Mouse (Mus musculus): ENCODE measurements around the gene Rbm33. TPM values are rescaled to one million over a fixed set of nuclear protein-coding genes. Genes with fewer than 3 reads are reported as not detected.

Rbm33 gene
- total and polyA plus RNA-seq, 3 experiments = 13.6 to 41.1 (median 38.5) TPM

- H3K27ac ChIP-seq = no peak overlapping the region
Observed at GRCm38 (mm10) chr5:28466351-28466750, 149.4 kb downstream of the Rbm33 start.

DNA sequence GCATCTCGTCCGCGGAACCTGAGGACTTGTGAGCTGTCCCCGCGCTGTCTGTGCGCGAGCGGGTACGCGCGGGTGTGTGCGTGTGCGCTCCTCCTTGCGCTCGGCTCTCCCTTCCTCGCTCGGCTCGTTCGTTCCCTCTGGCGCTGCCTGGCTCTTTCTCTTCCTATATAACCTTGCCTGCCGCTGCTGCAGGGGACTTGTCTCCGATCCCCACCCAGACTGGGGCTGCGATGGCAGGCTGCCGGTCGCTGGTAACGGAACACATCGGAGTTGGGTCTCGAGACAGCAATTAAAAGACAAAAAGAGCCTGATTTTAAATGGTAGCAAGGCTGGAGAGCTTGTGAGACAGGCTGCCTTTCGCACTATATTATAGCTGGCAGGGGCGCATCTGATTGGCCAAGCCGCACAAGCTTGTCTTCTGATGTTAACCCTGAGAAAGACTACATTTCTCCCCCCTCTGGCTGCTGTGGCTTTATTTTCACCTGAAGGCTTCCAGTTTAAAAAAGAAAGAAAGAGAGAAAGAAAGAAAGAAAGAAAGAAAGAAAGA is 149.9 kb downstream of the Rbm33 start, which contains the start of gene Shh:
Gene Shh (minus strand): TSS at position 497 of the 547 bp plus-strand sequence.
- H3K36me3 ChIP-seq (ENCODE audit: control insufficient read depth, insufficient read depth, low read length) = no peaks in the 10 kb centered on the region
- intact Hi-C loops (cut with DNase I) = loop anchor here (5.0 kb wide), 2 partner anchors 570 to 810 kb away; no protein-coding TSS in a partner anchor
- no peak within 1 kb of the TSS for H3K4me3 ChIP-seq
- WGBS = 3% methylated on average over 31 of the region's 31 CpGs
- no peaks in the 10 kb centered on the region for H3K79me2 ChIP-seq (replicated peaks; ENCODE audit: control insufficient read depth, insufficient read depth, low read length)
- H3K4me1 ChIP-seq (ENCODE audit: control insufficient read depth, insufficient read depth, low read length) = no peaks in the 10 kb centered on the region
- TF ChIP-seq POLR2A (IDR thresholded peaks at IDR 0.05; ENCODE audit: insufficient read depth, low read depth, low read length) (no peak), CTCF (IDR thresholded peaks at IDR 0.05) (no peak), EP300 (IDR thresholded peaks at IDR 0.05; ENCODE audit: insufficient read depth, low read depth, low read length) (no peak)
- DNase-seq = no peak
- H3K27ac ChIP-seq = no peak within 1 kb of the TSS
- H3K27me3 ChIP-seq (ENCODE audit: control insufficient read depth, insufficient read depth, low read length) = peaks cover 20% of the 10 kb centered on the region
- H3K9ac ChIP-seq (ENCODE audit: low read depth, low read length) = no peak within 1 kb of the TSS

More at GRCm38 (mm10) chr5:28466351-28466750, 149.4 kb downstream of the Rbm33 start:
- WGBS = 2% methylated on average over 15 of the region's 15 CpGs
- Histone ChIP-seq H3K36me3 (ENCODE audit: control insufficient read depth, insufficient read depth, low read length) (no peaks in the 10 kb centered on the region), H3K4me1 (ENCODE audit: control insufficient read depth, insufficient read depth, low read length) (no peaks in the 10 kb centered on the region), H3K79me2 (replicated peaks; ENCODE audit: control insufficient read depth, insufficient read depth, low read length) (no peaks in the 10 kb centered on the region), H3K27me3 (ENCODE audit: control insufficient read depth, insufficient read depth, low read length) (peaks cover 20% of the 10 kb centered on the region), H3K4me3 (no peak overlapping the region), H3K9ac (ENCODE audit: low read depth, low read length) (no peak overlapping the region)
- TF ChIP-seq EP300 (IDR thresholded peaks at IDR 0.05; ENCODE audit: insufficient read depth, low read depth, low read length) (no peak), POLR2A (IDR thresholded peaks at IDR 0.05; ENCODE audit: insufficient read depth, low read depth, low read length) (no peak), CTCF (IDR thresholded peaks at IDR 0.05) (no peak)
- intact Hi-C loops (cut with DNase I) = loop anchor here (5.0 kb wide), 2 partner anchors 571 to 811 kb away; no protein-coding TSS in a partner anchor
- DNase-seq = no peak

Other genes with a start within 250 kb of the Rbm33 start
- gene Insig1, start 245.8 kb upstream of the Rbm33 start, total RNA-seq (2021) = 10 to 100 TPM; 17.3 to 17.5 TPM
- 17.3 and 23.7 TPM in 2 replicates for gene Insig1, start 245.8 kb upstream of the Rbm33 start, polyA plus RNA-seq (2012; rRNA removed)
- gene En2, start 151.4 kb upstream of the Rbm33 start, total RNA-seq (2021) = under 1 TPM in 1 of 2 experiments, not detected in 1; 0.05 TPM
- gene En2, start 151.4 kb upstream of the Rbm33 start, polyA plus RNA-seq (2012; rRNA removed) = not detected in 2 replicates
- not detected for gene Cnpy1, start 71.3 kb upstream of the Rbm33 start, total RNA-seq (2021)
- not detected in 2 replicates for gene Cnpy1, start 71.3 kb upstream of the Rbm33 start, polyA plus RNA-seq (2012; rRNA removed)
- gene Shh, start 150.1 kb downstream of the Rbm33 start, total RNA-seq (2021) = not detected
- not detected in 2 replicates for gene Shh, start 150.1 kb downstream of the Rbm33 start, polyA plus RNA-seq (2012; rRNA removed)